Mouse (Mus musculus): ENCODE measurements around the gene Tdrd5.

GRCm38 (mm10) chr1:156288556-156289221 lies 14.8 kb downstream of the Tdrd5 start:
- TF ChIP-seq CTCF (conservative IDR thresholded peaks at IDR 0.05; ENCODE audit: insufficient read depth, insufficient read length, low read depth, low read length) (no peak), POLR2A (IDR thresholded peaks at IDR 0.05; ENCODE audit: low read depth, low read length) (no peak)
